Mouse (Mus musculus) midbrain, embryonic 15.5 days (tissue): Measurements from ENCODE around the gene Caskin2. TPM values are rescaled to one million over a fixed set of nuclear protein-coding genes. Genes with fewer than 3 reads are reported as not detected.

Source experiments
- ATAC-seq: fragments of 200-750 bp; cut with Nextera tagmentation; replicated peaks from 2 replicates; pipeline ENCODE4 v1.8.0; 2017; ENCODE audit warnings: moderate TSS enrichment
- H3K27ac ChIP-seq: fragments of 300-500 bp; sonication (generic); 2 replicates; pipeline ENCODE4 v1.5.1; 2015; ENCODE audit warnings: mild to moderate bottlenecking, inconsistent platforms
- H3K27me3 ChIP-seq: fragments of 300-500 bp; sonication (generic); replicated peaks from 2 replicates; pipeline ENCODE4 v1.6.1; 2015; ENCODE audit warnings: inconsistent platforms
- H3K36me3 ChIP-seq: fragments of 300-500 bp; sonication (generic); replicated peaks from 2 replicates; pipeline ENCODE4 v1.6.1; 2015; ENCODE audit warnings: inconsistent platforms
- H3K4me1 ChIP-seq: fragments of 300-500 bp; sonication (generic); 2 replicates; pipeline ENCODE4 v1.6.1; 2015; ENCODE audit warnings: inconsistent platforms
- H3K4me2 ChIP-seq: fragments of 300-500 bp; sonication (generic); 2 replicates; pipeline ENCODE4 v1.6.1; 2015; ENCODE audit warnings: inconsistent platforms, mild to moderate bottlenecking, moderate library complexity
- H3K4me3 ChIP-seq: fragments of 300-500 bp; sonication (generic); 2 replicates; pipeline ENCODE4 v1.5.1; 2015; ENCODE audit warnings: mild to moderate bottlenecking, inconsistent platforms
- H3K9ac ChIP-seq: fragments of 300-500 bp; sonication (generic); 2 replicates; pipeline ENCODE4 v1.6.1; 2015; ENCODE audit warnings: mild to moderate bottlenecking, inconsistent platforms
- H3K9me3 ChIP-seq: fragments of 300-500 bp; sonication (generic); 2 replicates; pipeline ENCODE4 v1.6.1; 2016; ENCODE audit warnings: inconsistent platforms
- WGBS: fragments of 180-500 bp; shearing (Covaris S2); methylation state at CpG from one replicate; pipeline ENCODE4 v1.1.7; 2015; ENCODE audit warnings: mixed read lengths; 5-methylcytosine and 5-hydroxymethylcytosine counted together
- polyA plus RNA-seq: library from polyadenylated mRNA; unstranded; fragments of >200 nt; fragmentation: Nextera tagmentation; extraction: Ambion mirVana; gene quantifications from 2 replicates; pipeline ENCODE4 v1.2.1, GENCODE M21; 2015

Caskin2 gene
- polyA plus RNA-seq, 1 experiment from 2014 or later, result 9.4 TPM

DNA sequence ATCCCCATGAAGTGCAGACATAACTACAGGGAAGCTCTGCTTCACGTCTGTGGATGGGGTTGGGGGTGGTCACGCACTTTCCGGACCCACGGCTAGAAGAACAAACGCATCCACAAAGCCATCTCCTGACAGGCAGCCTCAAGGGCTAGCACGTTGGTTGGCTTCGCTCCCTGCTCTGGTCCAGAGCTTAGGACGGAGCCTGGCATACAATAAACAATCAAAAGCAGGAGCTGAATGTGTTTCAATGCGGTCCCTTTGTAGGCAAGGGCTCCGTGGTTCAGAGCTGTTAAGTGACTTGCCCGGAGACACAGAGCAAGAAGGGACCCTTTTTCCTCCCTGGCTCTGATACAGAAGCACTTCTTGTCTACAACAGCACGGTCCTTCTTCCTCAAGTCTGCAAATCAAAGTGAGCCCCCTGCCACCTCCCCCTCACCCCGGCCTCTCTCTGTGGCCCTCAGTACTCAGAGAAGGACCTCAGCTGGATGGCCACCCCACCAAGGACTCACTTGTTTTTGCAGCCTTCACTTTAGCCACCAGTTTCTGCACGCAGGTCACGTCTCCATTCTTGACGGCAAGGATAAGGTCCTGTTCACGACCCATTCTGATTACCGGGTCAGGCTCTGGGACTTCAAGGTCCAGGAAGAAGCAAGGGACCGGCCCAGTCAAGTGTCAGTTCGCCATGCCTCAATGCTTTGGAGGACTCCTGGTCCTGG is 1.9 kb downstream of the Caskin2 start:
- 80% methylated on average over 20 of the region's 20 CpGs for whole genome bisulfite sequencing
- Histone ChIP-seq H3K27ac (0 out of 2 replicates have a peak overlapping the region, but pooled peaks have one; percentile 14), H3K4me1 (peaks cover 65% of the 10 kb centered on the region)

GRCm38 (mm10) chr11:115810377-115810776 is 3.1 kb downstream of the Caskin2 start:
- Histone ChIP-seq H3K9me3 (no peaks in the 10 kb centered on the region), H3K27ac (0 out of 2 replicates have a peak overlapping the region, but pooled peaks have one; percentile 67), H3K9ac (no peak overlapping the region), H3K4me1 (peaks cover 56% of the 10 kb centered on the region), H3K4me2 (peak overlapping the region; percentile 94), H3K36me3 (no peaks in the 10 kb centered on the region), H3K27me3 (no peaks in the 10 kb centered on the region), H3K4me3 (0 out of 2 replicates have a peak overlapping the region, but pooled peaks have one; percentile 0)
- 84% methylated on average over 14 of the region's 14 CpGs for WGBS
- ATAC-seq, result no peak

More for the DNA sequence above, 1.9 kb downstream of the Caskin2 start:
- Histone ChIP-seq H3K27me3 (no peaks in the 10 kb centered on the region), H3K4me3 (peak overlapping the region; percentile 93), H3K36me3 (no peaks in the 10 kb centered on the region), H3K4me2 (peak overlapping the region; percentile 94), H3K9me3 (no peaks in the 10 kb centered on the region), H3K9ac (no peak overlapping the region; the same call in 1 of the 2 replicates)
- ATAC-seq, result no peak

DNA sequence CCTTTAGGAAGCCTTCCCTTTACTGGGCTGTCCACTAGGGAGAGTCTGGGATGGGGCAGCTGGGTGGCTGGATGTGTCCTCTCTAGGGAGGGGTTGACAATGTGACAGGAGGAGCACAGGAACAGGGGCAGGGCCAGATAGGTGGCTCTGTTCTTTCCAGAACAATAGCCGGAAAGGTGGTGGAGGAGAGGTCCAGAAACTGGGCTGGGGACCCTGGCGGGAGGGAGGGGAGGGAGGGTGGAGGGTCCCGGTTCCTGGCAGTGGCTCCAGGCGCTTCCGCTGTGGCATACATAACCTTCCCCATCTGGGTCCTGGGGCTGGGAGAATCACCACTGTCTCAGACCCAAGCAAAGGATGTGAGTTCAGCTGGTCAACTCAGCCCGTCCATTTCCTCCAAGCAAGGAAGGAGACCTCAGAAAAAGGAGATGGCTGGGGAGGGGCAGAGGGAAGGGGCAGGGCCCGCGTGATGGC is 4.1 kb downstream of the Caskin2 start:
- Histone ChIP-seq H3K27me3 (no peaks in the 10 kb centered on the region), H3K9ac (no peak overlapping the region), H3K36me3 (0 out of 2 replicates have a peak, but pooled peaks cover 4% of the 10 kb centered on the region), H3K9me3 (no peaks in the 10 kb centered on the region), H3K4me3 (no peak overlapping the region), H3K27ac (peak overlapping the region; percentile 67), H3K4me2 (peak overlapping the region; percentile 19), H3K4me1 (peaks cover 52% of the 10 kb centered on the region)
- ATAC-seq, result no peak
- 70% methylated on average over 8 of the region's 8 CpGs for WGBS

DNA sequence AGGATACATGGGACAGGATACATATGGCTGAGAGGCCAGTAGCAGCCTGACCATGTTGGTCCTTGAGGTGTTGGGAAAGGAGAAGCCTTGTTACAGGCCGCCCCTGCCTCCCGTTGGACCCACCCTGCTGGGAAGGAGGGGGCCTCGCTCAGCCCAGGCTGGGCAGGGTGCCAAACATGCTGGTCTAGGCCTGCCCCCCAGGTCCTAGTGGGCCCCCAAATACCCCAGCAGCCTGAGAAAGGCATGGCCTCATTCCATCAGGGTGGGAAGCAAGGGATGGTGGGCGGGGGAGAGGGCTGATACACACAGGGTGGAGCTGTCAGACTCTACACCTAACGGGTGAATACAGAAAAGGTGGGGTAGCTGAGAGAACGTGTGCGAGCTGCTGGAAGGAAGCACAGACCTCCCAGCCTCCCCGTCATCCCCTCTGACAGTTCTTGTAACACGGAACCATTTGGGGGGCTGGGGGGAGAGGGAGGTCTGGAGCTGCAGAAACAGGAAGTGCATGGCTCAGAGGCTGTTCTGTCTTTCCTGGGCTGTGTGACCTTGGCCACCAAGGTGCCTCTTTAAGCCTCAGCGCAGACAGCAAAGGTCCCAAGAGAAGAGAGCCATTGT is 4.6 kb downstream of the Caskin2 start:
- Histone ChIP-seq H3K4me2 (peak overlapping the region; percentile 19), H3K9me3 (no peaks in the 10 kb centered on the region), H3K9ac (no peak overlapping the region), H3K4me3 (no peak overlapping the region), H3K4me1 (peaks cover 48% of the 10 kb centered on the region), H3K27ac (peak overlapping the region; percentile 67), H3K27me3 (no peaks in the 10 kb centered on the region), H3K36me3 (0 out of 2 replicates have a peak, but pooled peaks cover 4% of the 10 kb centered on the region)
- ATAC-seq, result no peak
- WGBS, result 44% methylated on average over 10 of the region's 10 CpGs

DNA sequence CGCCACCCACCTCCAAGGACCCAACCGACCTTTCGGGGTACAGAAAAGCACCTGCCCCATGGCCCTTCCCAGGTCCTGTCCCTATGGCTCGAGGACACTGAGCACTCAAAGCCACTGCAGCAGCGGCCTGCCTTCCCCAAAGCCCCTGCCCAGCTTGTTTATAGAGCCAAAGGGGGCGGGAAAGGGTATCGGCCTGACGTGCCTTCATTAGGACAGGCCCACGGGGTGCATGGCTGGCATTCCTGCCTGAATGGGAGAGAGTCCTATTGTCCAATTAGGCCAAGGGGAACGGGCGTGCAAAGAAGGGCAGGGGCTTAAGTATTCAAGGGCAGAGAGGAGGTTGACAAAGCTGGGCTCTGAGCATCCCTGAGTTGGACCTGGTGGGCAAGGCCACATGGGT is 5.5 kb downstream of the Caskin2 start:
- H3K9me3 ChIP-seq, result no peaks in the 10 kb centered on the region

GRCm38 (mm10) chr11:115807306-115807705 is 6.1 kb downstream of the Caskin2 start:
- no peak overlapping the region for H3K4me3 ChIP-seq
- no peak; the same call in 1 of the 2 replicates for ATAC-seq
- 55% methylated on average over 6 of the region's 6 CpGs for WGBS
- no peak overlapping the region for H3K9ac ChIP-seq
- peak overlapping the region; percentile 67 for H3K27ac ChIP-seq
- no peaks in the 10 kb centered on the region for H3K9me3 ChIP-seq
- no peaks in the 10 kb centered on the region for H3K27me3 ChIP-seq
- H3K36me3 ChIP-seq, result 0 out of 2 replicates have a peak, but pooled peaks cover 9% of the 10 kb centered on the region
- peaks cover 40% of the 10 kb centered on the region for H3K4me1 ChIP-seq
- peak overlapping the region; percentile 16; the same call in 1 of the 2 replicates for H3K4me2 ChIP-seq

More for the DNA sequence above, 5.5 kb downstream of the Caskin2 start:
- peak overlapping the region; percentile 67 for H3K27ac ChIP-seq
- no peak overlapping the region for H3K4me3 ChIP-seq
- H3K4me2 ChIP-seq, result peak overlapping the region; percentile 16; the same call in 1 of the 2 replicates
- H3K9ac ChIP-seq, result no peak overlapping the region
- WGBS, result 54% methylated on average over 11 of the region's 11 CpGs
- 0 out of 2 replicates have a peak, but pooled peaks cover 7% of the 10 kb centered on the region for H3K36me3 ChIP-seq
- no peaks in the 10 kb centered on the region for H3K27me3 ChIP-seq
- no peak for ATAC-seq
- H3K4me1 ChIP-seq, result peaks cover 46% of the 10 kb centered on the region

DNA sequence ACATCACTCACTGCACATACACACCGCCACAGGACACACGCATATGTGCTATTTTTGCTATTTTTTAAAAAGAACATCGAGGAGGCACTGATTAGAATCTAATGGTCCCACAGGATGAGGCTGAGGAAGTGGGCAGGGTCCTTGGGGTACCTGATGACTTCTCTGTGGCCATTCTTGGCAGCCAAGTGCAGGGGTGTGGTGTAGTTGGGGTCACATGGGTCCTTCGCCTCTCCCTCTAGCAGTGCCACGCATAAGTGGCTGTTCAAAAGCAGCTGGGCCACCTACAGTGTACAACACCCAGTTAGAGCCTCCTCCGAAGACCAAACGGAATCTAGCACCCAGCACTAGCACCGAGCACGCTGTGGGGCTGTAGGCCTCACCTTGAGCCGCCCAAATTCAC is 7.3 kb downstream of the Caskin2 start:
- no peaks in the 10 kb centered on the region for H3K9me3 ChIP-seq
- no peak overlapping the region for H3K4me2 ChIP-seq
- peaks cover 29% of the 10 kb centered on the region for H3K4me1 ChIP-seq
- H3K4me3 ChIP-seq, result no peak overlapping the region
- H3K36me3 ChIP-seq, result peaks cover 14% of the 10 kb centered on the region; the same call in 1 of the 2 replicates
- no peaks in the 10 kb centered on the region for H3K27me3 ChIP-seq
- WGBS, result 92% methylated on average over 10 of the region's 10 CpGs
- H3K27ac ChIP-seq, result no peak overlapping the region
- no peak overlapping the region for H3K9ac ChIP-seq
- no peak for ATAC-seq

DNA sequence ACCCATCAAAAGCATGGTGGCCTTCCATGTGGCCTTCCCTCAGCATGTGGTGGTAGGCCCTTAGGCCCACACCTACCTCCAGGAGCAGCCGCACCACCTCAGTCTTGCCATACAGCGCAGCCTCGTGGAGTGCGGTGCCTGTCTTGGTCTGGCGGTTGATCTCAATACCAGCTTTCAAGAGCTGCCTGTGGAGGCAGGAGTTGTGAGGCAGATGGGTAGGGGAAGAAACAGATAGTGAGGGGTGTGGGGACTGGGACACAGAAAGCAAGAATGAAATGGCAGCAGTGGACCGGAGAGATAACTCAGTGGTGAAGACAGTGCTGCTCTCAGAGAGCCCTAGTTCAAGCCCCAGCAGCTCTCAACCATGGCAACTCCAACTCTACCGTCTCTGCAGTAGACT is 8.4 kb downstream of the Caskin2 start:
- WGBS, result 96% methylated on average over 7 of the region's 7 CpGs
- H3K9ac ChIP-seq, result no peak overlapping the region
- H3K4me2 ChIP-seq, result no peak overlapping the region
- ATAC-seq, result no peak
- no peak overlapping the region for H3K27ac ChIP-seq
- peaks cover 24% of the 10 kb centered on the region for H3K4me1 ChIP-seq
- H3K27me3 ChIP-seq, result no peaks in the 10 kb centered on the region
- peaks cover 15% of the 10 kb centered on the region; the same call in 1 of the 2 replicates for H3K36me3 ChIP-seq
- H3K9me3 ChIP-seq, result no peaks in the 10 kb centered on the region
- no peak overlapping the region for H3K4me3 ChIP-seq

DNA sequence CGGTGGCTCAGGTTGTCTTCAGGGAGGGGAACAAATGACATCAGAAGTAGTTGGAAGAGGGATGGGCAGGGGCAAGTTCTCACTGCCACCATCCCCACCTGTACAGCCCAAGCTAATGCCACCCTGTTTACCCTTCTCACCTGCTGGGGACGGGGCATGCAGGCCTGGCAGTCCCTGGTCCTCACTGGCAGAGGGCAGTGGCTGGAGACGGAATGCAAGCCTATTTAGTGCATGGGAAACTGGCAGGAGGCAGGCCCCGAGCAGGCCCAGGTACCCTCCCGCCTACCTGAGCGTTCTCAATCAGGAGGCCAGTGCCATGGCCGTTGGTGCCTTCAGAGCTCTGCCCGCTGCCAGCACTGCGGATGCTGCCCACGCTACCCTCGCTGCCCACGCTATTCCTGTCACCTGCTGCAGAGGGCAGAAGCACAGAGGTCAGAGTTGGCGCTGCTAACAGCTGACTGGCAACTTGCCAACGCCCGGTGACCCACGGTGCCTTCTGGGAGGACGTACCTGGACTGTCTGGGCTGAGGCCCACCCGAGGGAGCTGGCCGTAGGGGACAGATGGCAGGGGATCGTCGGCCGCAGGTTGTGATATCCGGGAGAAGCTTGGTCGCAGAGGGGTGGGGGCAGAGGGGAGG is 10.2 kb downstream of the Caskin2 start:
- Histone ChIP-seq H3K4me3 (no peak overlapping the region), H3K27me3 (no peaks in the 10 kb centered on the region), H3K4me1 (peaks cover 9% of the 10 kb centered on the region), H3K9me3 (no peaks in the 10 kb centered on the region), H3K27ac (no peak overlapping the region), H3K9ac (no peak overlapping the region), H3K36me3 (peaks cover 30% of the 10 kb centered on the region; the same call in 1 of the 2 replicates), H3K4me2 (no peak overlapping the region)
- ATAC-seq, result no peak
- 94% methylated on average over 24 of the region's 24 CpGs for WGBS

DNA sequence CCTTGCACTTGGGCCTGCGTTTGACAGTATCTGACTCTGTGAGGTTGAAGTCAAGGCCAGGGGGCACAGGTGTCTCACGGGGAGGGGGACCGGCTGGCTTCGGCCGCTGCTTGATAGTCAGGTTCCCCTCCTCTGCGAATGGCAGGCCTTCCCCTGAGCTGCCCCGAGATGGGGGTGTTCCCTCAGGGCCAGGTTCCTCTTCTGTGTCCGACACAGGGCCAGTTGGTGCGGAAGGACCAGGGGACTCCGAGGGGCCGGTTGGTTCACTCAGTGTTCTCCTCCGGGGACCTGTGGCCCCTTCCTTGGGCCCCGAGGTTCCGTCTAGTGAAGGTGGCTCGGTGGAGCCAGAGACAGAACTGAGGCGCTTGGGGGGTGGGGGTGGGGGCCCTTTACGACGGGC is 12.5 kb downstream of the Caskin2 start:
- no peaks in the 10 kb centered on the region for H3K27me3 ChIP-seq

DNA sequence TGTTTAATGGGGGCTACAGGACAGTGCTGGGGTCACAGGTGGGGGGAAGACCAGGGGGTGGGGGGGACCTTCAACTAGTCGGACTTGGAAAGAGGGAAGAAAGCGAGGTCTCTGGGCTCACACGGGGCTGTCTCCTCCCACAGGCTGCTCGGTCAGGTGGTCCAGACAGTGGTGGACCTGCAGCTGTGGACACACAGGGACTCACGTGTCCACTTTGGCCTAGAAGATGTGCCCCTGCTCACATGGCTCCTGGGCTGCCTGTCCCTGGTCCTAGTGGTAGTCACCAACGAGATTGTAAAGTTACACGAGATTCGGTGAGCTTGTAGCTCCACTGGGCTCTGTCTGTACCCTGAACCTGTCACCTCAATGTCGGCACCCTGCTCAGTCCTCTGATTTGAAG is 15.8 kb downstream of the Caskin2 start:
- Histone ChIP-seq H3K27ac (no peak overlapping the region), H3K9me3 (no peaks in the 10 kb centered on the region), H3K27me3 (no peaks in the 10 kb centered on the region), H3K4me1 (no peaks in the 10 kb centered on the region), H3K9ac (no peak overlapping the region), H3K4me2 (no peak overlapping the region), H3K36me3 (peaks cover 51% of the 10 kb centered on the region), H3K4me3 (no peak overlapping the region)
- WGBS, result 89% methylated on average over 9 of the region's 9 CpGs
- ATAC-seq, result no peak

More for the DNA sequence above, 12.5 kb downstream of the Caskin2 start:
- Histone ChIP-seq H3K4me2 (no peak overlapping the region), H3K9me3 (no peaks in the 10 kb centered on the region), H3K36me3 (peaks cover 37% of the 10 kb centered on the region; the same call in 1 of the 2 replicates), H3K4me3 (no peak overlapping the region), H3K9ac (no peak overlapping the region), H3K27ac (no peak overlapping the region), H3K4me1 (no peaks in the 10 kb centered on the region)
- WGBS, result 91% methylated on average over 18 of the region's 18 CpGs
- ATAC-seq, result no peak

DNA sequence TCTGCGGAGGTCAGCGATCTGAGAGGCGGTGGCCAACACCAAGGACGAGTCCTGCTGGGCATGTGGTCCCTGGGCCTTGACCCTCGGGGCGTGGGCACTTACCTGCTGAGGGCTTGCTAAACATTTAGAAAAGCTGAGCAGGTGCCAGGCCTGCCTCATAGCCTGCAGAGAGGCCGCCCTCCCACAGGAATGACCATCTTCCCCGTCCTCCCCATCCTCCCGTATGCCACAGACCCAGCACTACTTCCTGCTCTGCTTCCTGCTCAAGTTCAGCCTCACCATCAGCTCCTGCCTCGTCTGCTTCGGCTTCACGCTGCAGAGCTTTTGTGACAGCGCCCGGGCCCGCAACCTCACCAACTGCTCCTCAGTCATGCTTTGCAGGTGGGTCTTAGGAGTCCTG is 16.5 kb downstream of the Caskin2 start:
- no peak overlapping the region for H3K4me3 ChIP-seq
- H3K27ac ChIP-seq, result no peak overlapping the region
- no peaks in the 10 kb centered on the region for H3K27me3 ChIP-seq
- peaks cover 57% of the 10 kb centered on the region for H3K36me3 ChIP-seq
- H3K4me2 ChIP-seq, result no peak overlapping the region
- ATAC-seq, result no peak
- 86% methylated on average over 15 of the region's 15 CpGs for WGBS
- H3K9me3 ChIP-seq, result no peaks in the 10 kb centered on the region
- no peak overlapping the region for H3K9ac ChIP-seq
- H3K4me1 ChIP-seq, result no peaks in the 10 kb centered on the region
